Mouse (Mus musculus) cerebellum, adult 2 months (tissue): Measurements from ENCODE around the gene Lilra6.
"Not testable (repeated sequence)": the region's sequence is repeated elsewhere in the genome, so short reads cannot be mapped to it uniquely, and the experiment has no call there.

Source experiments
- CTCF ChIP-seq: fragments of 200-500 bp; IDR thresholded peaks from 2 replicates; pipeline ENCODE4 v1.5.1; 2011; ENCODE audit warnings: low read depth, mild to moderate bottlenecking, control low read depth, low read length, moderate library complexity, borderline replicate concordance; ENCODE audit not compliant: insufficient read depth
- POLR2A ChIP-seq: fragments of 200-500 bp; IDR thresholded peaks from 2 replicates; pipeline ENCODE4 v1.6.1; 2011; ENCODE audit warnings: low read length, control low read depth, borderline replicate concordance; ENCODE audit not compliant: insufficient read depth

- not testable (repeated sequence) for TF ChIP-seq CTCF, POLR2A
Observed at GRCm38 (mm10) chr7:3875032-3875431, 40.3 kb downstream of the Lilra6 start.
